Mouse (Mus musculus): ENCODE data around the gene Cfap73.
A peak's percentile ranks its signal among the peaks of the same experiment; 100 is the strongest.

DNA sequence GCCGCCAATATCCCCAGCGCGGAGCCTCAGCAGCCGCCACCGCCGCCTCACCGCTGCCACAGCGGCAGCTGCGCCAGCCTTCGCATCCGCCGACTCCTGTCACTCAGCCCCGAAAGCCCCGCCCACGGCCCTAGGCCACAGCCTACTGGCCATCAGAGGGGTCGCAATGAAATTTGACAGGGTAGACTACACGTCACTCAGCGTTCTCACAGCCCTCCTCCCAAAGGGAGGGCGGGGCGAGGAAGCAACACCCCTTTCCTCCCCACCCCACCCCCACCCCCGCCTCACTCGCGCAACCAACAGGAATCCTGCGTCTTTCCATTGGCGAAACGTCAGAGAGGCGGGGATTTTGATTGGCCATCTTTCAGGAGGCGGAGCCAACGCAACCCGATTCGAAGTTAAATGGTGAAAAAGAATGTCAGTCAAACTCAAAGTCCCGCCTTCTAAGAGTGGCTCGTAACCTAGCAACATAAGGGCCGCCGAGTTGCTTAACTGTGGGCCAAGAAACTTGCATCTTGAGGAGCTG, 45.4 kb downstream of the Cfap73 start, which contains the start of the genes Tpcn1 and Iqcd:
- TF ChIP-seq EP300 (IDR thresholded peaks at IDR 0.05; ENCODE audit: low read depth), result peak; percentile 50; the same call in 1 of the 2 replicates
- peak; percentile 35 for TF ChIP-seq CTCF (IDR thresholded peaks at IDR 0.05; ENCODE audit: low read depth)

Data from liver, embryonic 14.5 days (tissue).